Mouse (Mus musculus) embryo, embryonic 11.5 days (tissue): ENCODE measurements around the gene Tle1.

ENCODE experiments used
- DNase-seq: peaks from one replicate; pipeline ENCODE4 v3.0.0-alpha.2; 2012; ENCODE audit warnings: low read depth, low spot score

Tle1 gene

DNA sequence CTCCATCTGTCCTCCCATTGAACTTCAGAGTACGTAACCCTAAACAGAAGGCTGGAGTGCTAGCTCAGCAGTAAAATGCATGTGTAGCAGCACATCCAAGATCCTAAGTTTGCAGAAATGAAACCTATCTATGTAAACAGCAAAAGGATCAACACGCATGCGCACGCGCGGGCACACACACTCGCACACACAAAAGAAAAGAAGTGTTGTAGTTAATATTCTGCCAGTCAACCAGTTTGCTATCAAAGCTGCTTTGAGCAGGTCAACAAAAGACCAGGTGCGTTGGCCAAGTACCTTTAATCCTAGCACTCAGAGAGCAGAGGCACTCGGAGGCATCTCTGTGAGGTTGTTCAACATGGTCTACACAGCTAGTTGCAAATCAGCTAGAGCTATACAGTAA is 35.0 kb downstream of the Tle1 start:
- DNase-seq = no peak

DNA sequence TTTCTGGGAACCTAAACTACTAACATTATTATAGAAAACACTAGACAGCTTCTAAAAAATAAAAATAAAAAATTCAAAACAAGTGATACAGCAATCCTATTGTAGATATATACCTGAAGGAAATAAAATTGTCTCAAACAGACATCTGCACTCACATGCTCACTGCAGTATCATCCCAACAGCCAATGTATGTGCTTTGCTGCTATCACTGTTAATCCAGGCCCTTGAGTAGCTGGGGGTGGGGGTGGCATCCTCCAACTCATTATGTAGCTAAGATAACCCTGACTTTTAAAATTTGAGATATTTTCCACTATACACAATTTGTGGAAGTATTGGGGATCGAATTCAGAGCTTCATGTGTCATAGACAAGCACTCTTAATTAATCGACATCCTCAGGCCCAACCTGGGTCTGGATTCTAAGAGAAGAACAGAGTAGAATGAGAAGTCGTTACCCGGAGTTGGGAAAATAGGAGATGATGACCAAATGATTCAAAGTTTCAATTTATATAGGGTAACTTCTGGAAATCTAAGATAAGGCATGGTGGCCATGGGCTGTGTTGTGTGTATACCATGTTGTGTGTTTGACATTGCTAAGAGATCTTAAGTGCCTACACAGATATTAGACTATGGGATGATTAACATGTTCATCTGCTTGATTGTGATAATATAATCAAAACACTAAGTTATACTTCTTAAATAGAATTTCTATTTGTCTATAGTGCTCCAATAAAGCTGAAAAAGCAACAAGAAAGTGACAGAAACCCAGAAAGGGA is 38.1 kb downstream of the Tle1 start:
- no peak for DNase-seq

DNA sequence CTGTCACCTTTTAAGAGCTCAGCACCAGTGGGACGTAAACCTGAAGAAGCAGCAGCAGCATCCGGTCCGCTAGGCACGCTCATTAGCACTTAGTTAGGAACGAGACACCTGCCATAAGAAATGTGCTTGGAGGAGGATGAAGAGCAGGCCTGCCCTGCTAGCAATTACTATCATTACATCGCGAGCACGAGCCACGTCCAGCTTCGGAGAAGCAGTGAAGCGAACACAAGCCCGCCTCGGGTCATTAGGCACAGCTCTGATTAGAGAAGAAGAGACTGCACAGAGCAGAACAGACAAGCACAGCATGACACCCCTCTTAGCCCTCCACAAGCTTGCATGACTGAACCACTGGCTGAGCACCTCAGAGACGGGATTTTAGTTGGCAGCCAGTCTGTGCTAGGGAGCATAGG is 40.6 kb downstream of the Tle1 start:
- no peak for DNase-seq

DNA sequence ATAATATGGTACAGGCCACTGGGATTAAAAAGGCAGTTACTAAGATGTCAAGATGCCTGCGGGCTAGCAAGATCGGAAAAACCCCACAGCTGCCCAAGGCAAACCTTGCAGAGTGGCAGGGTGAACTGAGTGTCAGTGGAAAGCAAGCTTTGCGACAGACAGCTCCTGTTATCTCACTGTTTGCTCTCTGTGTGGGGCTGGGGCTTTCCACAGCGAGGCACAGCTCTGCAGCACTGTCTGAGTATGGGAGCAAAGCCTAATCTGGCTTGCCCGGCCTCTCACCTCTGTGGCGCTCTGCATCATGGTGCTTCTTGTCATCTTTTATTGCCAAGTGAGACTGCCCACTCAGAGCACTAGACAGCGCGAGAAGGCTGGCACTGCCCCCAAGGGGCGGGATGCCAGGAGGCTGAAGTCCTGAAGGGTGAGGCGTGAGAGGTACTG is 42.8 kb downstream of the Tle1 start:
- no peak for DNase-seq

DNA sequence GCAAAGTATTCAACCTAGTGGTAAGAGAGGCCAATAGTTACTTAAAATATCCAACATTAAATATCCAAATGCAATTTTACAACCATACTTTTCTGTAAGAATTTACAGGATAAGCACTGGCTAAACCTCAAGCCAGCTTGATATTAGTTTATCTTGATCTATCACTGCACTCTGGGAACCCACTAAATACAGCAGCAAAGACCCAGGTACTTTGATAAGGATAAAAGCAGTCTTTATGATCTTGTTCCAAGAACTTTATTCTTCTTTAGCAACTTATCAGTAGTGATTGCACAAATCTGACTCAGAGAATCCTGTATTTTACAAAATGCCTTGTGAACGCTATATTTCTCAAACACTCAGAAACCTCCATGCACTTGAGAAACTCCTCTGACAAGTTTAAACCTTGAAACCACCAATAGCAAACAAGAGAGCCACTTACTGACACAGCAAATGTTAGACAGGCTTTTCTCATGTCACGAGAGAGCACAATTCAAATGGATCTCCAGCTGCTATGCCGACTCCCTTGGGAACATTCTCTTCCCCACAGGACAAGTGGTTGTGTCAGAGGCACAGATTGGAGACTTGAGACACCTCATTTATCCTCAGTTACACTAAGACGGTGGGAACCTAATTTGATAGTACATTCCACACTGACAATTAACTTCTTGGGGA is 50.1 kb downstream of the Tle1 start:
- no peak for DNase-seq

DNA sequence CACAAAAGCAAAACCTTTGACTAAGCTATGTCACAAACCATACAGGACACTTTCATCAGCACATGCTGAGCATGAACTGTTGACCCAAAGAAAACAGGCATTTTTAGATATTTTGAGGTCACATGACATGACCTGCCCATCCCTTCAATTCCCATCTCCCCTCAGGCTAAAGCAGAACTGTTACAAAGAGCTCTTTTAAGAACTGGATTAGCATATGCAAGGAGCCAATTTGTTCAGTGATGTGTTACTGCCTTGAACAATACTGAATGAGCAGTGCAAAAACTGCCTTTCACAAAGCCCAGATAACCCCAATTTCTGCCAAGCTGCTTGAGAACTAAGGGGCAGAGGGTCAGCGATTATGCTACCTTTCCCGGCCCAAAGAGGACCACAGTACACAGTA is 54.7 kb downstream of the Tle1 start:
- DNase-seq = no peak

DNA sequence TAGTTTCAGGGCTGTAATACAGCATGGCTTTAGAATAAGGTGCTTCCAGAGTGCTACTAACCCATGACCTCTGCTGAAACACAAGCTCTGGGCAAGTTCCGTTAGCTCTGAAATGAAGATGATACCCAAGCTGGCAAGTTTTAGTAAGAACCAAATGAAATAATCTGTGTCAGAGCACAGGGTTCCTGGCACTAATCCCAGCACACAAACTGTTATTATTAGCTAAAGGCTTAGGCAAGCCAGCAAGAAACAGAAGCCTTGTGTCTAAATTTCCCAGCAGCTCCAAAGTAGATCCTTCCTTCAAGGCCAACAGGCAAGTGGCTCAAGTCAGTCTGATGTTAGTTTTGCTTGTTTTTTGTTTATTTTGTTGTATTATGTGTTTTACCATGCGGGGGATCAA is 56.2 kb downstream of the Tle1 start:
- no peak for DNase-seq

DNA sequence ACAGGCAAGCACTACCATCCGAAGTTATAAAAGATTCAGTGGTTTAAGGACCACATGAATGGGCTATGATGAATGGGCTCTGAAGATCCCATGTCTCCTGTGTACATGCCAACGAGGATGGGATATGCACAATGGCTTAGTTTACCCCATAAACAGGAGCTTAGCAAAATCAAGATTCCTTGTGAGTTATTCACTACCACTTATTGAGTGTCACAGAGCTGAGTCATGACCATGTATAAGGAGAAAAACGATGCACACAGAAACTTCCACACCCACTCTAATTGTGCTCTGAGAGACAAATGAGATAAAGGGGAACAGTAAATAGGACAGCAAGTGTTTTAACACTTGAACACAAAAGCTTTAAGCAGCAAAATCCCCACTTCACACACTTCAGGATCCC is 60.0 kb downstream of the Tle1 start:
- no peak for DNase-seq

DNA sequence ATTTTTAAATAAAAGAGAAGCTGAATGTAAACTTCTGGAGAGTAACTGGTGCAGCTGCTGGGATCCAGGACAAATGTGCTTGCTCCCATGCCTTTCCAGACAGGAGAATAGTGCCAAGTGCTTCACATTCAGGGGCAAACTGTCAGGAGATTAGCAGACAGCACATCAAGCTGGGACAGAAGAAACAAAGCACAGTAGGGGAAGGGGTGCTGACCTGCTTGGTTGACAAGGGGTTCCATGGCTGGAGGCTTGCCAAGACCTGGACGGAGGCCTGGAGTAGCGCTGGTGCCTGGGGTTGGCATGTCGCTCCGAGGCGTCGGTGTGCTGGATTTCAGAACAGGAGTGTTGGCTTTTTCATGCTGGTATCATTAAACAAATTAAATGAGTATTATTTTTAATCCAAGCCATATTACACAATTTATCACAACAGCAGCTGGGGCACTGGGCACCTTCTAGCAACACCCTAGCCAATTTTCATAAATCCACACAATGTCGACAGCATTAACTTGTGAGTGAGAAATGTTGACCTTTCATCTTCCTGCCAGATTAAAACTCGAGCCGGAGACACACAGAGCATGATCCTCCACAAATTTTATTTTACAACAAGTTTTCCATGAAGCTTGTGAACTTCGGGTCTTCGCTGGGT is 61.1 kb downstream of the Tle1 start:
- DNase-seq = no peak

DNA sequence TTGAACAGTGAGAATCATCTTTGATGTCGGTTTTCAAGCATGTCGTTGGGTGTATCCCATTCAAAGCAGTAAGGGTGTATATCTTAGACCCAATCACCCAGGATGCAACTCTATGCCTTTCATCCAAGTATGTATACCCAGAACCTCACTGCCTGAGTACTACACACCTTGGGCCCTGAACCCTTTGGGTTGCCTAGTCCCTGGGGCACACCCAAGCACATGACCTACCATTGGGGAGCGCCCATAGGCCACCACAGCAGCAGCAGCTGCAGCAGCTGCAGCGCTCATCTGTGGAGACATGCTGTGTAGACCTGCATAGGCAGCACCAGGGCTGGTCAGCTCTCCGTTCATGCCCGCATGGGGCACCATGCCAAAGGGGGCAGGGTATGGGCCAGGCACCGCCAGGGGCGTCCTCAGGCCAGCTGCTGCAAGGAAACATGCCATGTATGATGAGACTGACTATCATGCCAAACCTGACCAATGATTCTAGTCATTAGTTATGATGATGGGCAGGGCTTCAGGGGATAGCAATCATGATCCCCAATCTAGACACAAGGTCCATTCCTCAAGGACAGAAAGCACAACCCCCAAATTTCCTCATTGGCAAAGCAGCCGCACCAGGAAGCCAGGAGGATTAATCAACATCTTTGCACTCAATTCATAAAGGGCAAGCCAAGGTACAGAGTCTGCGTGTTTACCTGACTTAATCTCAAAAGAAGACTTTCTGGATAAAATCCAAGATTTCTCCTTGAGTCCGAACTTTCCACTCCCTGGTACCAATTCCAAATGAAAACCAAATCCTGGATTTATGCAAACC is 62.2 kb downstream of the Tle1 start:
- DNase-seq = no peak

DNA sequence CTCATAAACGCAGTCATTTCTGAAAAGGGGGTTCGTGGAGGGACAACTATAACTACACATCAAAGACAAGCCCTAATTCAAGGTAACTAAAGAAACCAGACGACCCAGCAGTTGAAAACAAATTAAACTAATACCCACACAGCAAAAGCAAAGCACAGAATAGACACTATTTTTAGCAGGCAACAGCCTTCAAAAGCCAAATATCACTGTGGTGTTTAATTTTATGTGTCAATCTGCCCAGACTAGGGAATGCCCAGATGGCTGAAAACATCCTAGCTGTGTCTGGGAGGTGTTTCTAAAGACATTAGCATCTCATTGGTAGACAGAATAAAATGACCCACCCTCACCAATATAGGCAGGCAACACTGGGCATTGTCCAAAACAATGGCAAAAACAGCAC is 68.1 kb downstream of the Tle1 start:
- no peak for DNase-seq

DNA sequence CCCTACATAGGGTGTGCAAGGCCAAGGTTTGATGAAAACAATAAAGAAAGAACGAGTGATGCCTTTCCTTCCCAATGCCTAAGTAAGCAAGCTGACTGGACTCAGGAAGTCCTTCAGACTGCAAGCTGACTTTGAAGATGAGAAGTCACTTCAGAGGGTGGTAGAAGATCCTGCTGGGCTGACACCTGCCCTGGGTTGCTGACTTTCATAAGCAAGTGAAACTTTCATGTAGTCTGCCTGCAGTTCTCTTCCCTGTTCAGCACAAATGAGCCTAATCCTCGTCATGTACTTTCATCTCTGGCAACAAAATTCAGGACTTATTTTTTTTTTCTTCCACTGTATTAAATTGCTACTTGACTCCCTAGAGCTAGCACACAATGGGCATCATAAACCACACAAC is 73.1 kb downstream of the Tle1 start:
- DNase-seq = no peak

DNA sequence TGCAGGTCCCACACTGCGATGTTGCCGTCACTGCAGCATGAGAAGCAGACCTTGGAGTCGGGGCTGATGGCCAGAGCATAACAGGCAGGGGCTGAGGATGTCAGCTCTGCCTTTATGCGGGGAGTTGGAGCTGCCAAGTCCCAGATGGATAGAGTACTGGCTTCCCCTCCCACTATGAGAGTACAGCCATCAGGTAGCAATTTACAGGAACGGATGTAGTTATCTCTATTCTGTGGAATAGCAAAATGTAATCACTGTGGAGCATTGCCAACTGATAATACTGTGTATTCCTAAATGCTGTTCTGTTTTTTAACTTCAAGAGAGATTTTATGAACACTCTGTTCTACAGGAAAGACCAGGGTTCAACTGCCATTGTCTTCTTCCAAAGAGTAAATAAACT is 75.9 kb downstream of the Tle1 start:
- DNase-seq = no peak

DNA sequence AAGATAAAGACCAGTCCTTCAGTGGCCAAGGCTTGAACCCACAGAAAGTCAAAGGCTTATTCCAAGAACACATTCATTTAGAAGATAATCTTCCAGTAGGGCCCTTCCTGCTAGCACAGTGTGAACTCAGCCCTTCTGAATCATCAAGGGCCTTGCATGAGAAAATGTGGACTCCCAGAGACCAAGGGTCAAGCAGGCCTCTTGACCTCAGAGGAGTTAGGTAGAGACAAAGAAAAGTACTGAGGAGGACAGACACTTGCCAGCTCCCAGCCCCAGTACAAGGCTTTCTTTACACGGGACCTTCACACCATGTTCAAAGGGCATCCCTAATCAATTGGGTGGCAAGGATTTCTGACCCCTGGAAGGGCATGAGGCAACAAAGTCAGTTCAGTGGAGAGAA is 77.9 kb downstream of the Tle1 start:
- no peak for DNase-seq

DNA sequence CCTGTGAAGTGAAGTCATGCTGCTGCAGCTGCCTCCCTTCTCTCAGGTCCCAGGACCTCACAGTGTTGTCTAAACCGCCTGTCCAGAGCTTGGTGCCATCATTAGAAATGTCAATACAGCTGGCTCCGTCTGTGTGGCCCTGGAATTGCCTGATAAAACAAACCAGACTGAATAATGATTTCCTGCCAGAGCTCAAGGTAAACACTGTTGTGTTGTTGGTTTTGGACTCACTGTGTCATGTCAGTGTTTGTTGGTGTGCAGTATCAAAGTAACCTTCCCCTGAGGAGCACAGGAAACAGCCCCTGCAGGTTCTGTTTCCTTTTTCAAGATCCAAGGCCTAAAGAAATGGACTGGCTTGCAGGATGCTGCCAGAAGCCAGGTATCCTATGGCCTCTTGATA is 78.4 kb downstream of the Tle1 start:
- DNase-seq = no peak

DNA sequence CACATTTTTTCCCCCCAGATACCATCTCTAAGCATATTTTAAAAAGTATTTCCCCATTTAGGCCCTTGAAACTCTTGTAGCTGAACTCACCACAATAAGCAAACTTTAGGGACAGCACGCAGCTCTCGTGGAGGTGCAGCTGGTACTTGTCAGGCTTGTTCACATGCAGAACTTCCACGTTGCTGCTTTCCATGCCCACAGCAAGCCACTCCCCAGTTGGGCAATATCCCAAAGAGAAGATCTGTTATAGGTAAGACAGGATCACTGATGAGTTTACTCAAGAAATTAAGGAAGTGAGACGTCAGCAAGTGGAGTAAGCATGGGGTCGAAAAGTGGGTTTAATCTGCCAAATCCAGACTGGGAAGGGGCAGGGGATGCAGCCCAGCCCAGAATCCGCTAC is 80.7 kb downstream of the Tle1 start:
- DNase-seq = no peak

DNA sequence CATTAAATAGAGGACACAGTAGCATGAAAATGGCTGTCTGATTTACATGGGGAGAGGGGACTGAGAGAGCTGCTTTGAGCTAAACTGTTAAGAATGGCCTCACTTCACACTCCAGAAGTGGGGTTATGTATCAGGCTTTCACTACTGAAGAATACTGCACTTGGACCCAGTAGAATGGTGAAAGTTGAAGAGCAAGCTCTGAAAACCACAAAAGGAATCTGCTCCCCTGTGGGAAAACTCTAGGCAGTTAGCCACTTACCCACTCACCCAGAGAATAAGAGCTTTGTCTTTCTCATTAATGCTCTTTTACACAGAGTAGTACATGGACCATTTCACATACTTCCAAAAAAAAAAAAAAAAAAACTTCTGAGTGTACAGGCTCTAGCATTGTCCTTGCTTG is 95.0 kb downstream of the Tle1 start:
- no peak for DNase-seq

DNA sequence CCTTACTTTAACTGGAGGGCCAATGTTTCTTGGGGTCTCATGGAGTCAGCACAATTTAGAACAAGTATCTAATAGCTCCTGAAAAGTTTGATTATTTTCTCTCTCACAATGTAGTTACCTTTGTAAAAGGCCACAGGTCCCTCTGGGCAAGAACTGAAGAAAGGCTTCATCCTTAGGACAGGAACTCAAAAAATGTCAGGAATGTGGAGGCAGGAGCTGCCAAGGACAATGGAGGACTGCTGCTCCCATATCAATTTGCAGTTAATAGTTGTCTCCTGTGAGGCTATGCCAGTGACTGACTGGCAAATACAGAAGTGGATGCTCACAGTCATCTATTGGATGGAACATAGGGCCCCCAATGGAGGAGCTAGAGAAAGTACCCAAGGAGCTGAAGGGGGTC is 96.5 kb downstream of the Tle1 start:
- no peak for DNase-seq

DNA sequence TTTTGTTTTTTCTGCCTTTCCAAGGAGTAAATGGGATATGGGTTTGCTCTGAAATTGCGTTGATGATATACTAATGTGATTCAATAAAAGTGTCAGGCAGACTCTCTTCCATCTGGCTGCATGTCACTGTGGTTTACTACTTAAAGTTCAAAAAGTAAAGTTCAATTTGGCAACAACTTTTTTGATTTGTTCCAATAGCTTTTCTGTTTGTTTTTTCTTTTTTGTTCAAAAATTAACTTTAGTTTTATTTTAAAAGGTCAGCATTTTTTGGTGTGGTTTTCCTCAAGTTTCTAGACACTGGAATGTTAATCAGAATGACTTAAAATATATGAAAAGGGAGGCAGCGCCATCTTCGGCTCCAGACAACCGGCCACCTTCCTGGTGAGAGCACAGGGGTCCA is 112.9 kb downstream of the Tle1 start:
- DNase-seq = no peak

DNA sequence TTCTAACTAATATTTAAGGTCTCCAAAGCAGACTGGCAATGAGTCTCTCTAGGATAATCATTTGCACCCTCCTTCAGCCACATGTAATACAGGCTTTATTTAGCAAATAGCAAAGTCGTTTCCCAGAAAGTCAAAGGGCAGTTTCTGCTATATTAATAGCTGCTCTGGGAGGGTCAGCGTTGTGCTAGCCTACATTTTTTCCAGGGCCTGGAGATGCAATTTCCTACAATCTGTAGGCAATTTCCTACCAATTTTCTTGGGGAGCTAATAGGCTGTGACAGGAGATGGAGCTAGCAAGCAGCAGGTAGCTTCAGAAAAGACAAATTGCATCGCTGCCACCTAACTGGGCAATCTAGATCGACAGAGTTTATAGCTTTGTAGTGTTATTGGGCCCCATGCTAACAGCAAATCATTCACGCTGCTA is 131.6 kb downstream of the Tle1 start:
- peak; percentile 7 for DNase-seq

DNA sequence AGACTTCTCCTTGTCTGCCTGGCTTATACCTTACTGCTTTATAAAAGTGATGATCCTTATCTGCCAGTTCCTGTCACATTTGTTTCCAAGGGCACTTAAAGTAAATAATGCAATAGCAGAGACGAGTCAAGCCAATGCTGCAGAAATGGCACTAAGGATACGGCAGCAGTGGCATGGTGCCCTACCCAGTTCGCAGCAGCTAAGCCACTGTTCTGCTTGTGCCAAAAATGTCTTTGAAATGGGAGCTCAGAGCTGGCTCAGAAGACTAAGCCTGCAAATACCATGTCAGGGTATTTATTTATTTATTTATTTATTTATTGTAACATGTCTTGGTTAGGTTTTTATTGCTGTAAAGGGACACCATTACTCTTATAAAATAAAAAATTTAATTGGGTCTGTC is 132.8 kb downstream of the Tle1 start:
- DNase-seq = no peak
